Mouse (Mus musculus) stomach, postnatal 0 days (tissue): ENCODE data around the gene Zfp449. TPM values are rescaled to one million over a fixed set of nuclear protein-coding genes. Genes with fewer than 3 reads are reported as not detected.
"Not testable (repeated sequence)": the region's sequence is repeated elsewhere in the genome, so short reads cannot be mapped to it uniquely, and the experiment has no call there.

Experiments used
- ATAC-seq: fragments of 200-750 bp; cut with Nextera tagmentation; 2 replicates; pipeline ENCODE4 v1.8.0; 2017; ENCODE audit not compliant: low FRiP score, low TSS enrichment
- DNase-seq: peaks from one replicate; pipeline ENCODE4 v3.0.0-alpha.2; 2016; ENCODE audit warnings: low spot score
- H3K27ac ChIP-seq: fragments of 300-500 bp; sonication (generic); replicated peaks from 2 replicates; pipeline ENCODE4 v1.5.1; 2014; ENCODE audit warnings: mild to moderate bottlenecking, control low read depth
- H3K27me3 ChIP-seq: fragments of 300-500 bp; sonication (generic); 2 replicates; pipeline ENCODE4 v1.6.1; 2014; ENCODE audit warnings: low read length; ENCODE audit not compliant: control insufficient read depth, insufficient read depth
- H3K36me3 ChIP-seq: fragments of 300-500 bp; sonication (generic); 2 replicates; pipeline ENCODE4 v1.6.1; 2014; ENCODE audit warnings: low read length, mixed read lengths; ENCODE audit not compliant: control insufficient read depth, insufficient read depth
- H3K4me1 ChIP-seq: fragments of 300-500 bp; sonication (generic); replicated peaks from 2 replicates; pipeline ENCODE4 v1.6.1; 2014; ENCODE audit warnings: antibody characterized with exemption; ENCODE audit not compliant: control insufficient read depth, insufficient read depth
- H3K4me2 ChIP-seq: fragments of 300-500 bp; sonication (generic); replicated peaks from 2 replicates; pipeline ENCODE4 v1.6.1; 2014; ENCODE audit warnings: low read depth, mild to moderate bottlenecking, control low read depth, moderate library complexity
- H3K4me3 ChIP-seq: fragments of 300-500 bp; sonication (generic); 2 replicates; pipeline ENCODE4 v1.5.1; 2014; ENCODE audit warnings: low read depth, low read length, control low read depth
- H3K9ac ChIP-seq: fragments of 300-500 bp; sonication (generic); 2 replicates; pipeline ENCODE4 v1.6.1; 2014; ENCODE audit warnings: mild to moderate bottlenecking, low read length, control low read depth, mixed read lengths
- H3K9me3 ChIP-seq: fragments of 300-500 bp; sonication (generic); 2 replicates; pipeline ENCODE4 v1.6.1; 2016; ENCODE audit warnings: low read length; ENCODE audit not compliant: control insufficient read depth
- CTCF ChIP-seq: IDR thresholded peaks from 2 replicates; pipeline ENCODE4 v1.5.1; 2016; ENCODE audit warnings: antibody characterized with exemption, low read depth, mild to moderate bottlenecking, moderate library complexity
- EP300 ChIP-seq: optimal IDR thresholded peaks from 2 replicates; pipeline ENCODE3; 2016; ENCODE audit warnings: antibody characterized with exemption
- WGBS: fragments of 180-500 bp; shearing (Covaris S2); extraction: QIAGEN DNeasy Blood & Tissue Kit; methylation state at CpG from one replicate; pipeline ENCODE4 v1.1.7; 2014; 5-methylcytosine and 5-hydroxymethylcytosine counted together
- polyA plus RNA-seq: library from polyadenylated mRNA; unstranded; fragments of >200 nt; fragmentation: Nextera tagmentation; extraction: Ambion mirVana; gene quantifications from 2 replicates; pipeline ENCODE4 v1.2.1, GENCODE M21; 2015

The Zfp449 gene
- polyA plus RNA-seq, 1 experiment from 2014 or later = 2.1 TPM

DNA sequence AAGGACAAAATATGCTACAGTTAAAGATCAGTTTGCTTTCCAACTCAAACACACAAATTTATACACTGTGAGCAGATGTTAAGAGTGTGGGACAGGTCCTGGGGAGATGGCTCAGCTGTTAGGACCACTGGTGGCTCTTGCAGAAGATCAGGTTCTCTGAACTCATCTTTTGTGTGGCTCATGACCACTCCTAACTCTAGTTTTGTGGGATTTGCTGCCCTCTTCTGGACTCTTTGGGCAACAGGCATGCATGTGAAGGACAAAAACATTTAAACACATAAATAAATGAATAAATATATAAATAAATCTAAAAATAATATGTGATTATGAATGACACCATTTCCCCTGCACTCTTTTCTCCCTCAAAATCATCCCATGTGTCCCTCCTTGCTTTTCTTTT, 5.9 kb upstream of the Zfp449 start:
- Histone ChIP-seq H3K9ac (no peak overlapping the region), H3K4me1 (no peaks in the 10 kb centered on the region), H3K27me3 (no peaks in the 10 kb centered on the region), H3K4me3 (no peak overlapping the region), H3K4me2 (no peak overlapping the region), H3K36me3 (no peaks in the 10 kb centered on the region), H3K9me3 (no peaks in the 10 kb centered on the region), H3K27ac (no peak overlapping the region)
- ATAC-seq (no peak), DNase-seq (no peak)
- TF ChIP-seq EP300 (no peak), CTCF (peak; percentile 63)

DNA sequence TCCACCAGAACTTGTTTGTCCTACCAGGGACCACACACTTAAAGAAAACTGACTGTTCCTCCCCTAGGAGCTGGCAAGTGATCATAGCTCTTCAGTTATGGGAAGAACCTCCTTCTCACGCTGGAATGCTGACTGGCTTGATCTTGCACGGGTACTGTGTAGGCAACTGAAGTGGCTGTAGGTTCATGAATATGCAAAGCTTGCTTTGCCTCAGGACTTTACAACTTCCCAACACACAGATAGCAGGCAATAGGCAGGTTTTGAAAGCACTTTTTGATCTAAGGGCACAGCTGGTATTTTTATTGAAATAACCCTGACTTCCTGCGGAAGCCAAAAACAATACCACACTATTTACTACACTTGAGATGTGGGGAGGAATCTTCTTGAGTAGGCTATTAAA, 3.3 kb upstream of the Zfp449 start:
- H3K4me1 ChIP-seq = no peaks in the 10 kb centered on the region
- H3K9me3 ChIP-seq = no peaks in the 10 kb centered on the region
- no peak overlapping the region for H3K27ac ChIP-seq
- no peak overlapping the region for H3K4me2 ChIP-seq
- H3K4me3 ChIP-seq = no peak overlapping the region
- H3K27me3 ChIP-seq = no peaks in the 10 kb centered on the region
- ATAC-seq (no peak), DNase-seq (no peak)
- TF ChIP-seq EP300 = no peak
- no peak for TF ChIP-seq CTCF
- no peak overlapping the region for H3K9ac ChIP-seq
- WGBS = 82% methylated on average over 3 of the region's 3 CpGs
- no peaks in the 10 kb centered on the region for H3K36me3 ChIP-seq

DNA sequence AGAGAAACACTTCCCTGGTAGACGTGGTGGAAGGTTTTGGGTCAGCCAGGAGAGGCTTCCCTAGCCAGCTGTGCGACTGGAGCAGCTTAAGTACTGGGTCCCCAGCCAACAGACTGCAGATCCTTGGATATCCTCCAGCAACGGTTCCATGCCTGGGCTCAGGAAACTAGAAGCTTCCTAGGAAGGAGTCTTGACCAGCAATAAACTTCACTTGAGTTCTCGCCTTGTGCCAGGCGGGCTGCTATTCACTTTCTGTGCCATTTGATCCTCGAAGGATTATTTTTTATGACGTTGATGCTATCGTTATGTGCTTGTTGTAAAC, 693 bp downstream of the Zfp449 start:
- ATAC-seq = no peak
- Histone ChIP-seq H3K9me3 (no peaks in the 10 kb centered on the region), H3K36me3 (no peaks in the 10 kb centered on the region), H3K4me3 (peak overlapping the region; percentile 52), H3K27ac (no peak overlapping the region), H3K27me3 (no peaks in the 10 kb centered on the region), H3K9ac (no peak overlapping the region; the same call in 1 of the 2 replicates), H3K4me1 (no peaks in the 10 kb centered on the region), H3K4me2 (peak overlapping the region; percentile 44)
- TF ChIP-seq CTCF (no peak), EP300 (no peak)
- WGBS = 41% methylated on average over 8 of the region's 8 CpGs
- peak; percentile 13 for DNase-seq

DNA sequence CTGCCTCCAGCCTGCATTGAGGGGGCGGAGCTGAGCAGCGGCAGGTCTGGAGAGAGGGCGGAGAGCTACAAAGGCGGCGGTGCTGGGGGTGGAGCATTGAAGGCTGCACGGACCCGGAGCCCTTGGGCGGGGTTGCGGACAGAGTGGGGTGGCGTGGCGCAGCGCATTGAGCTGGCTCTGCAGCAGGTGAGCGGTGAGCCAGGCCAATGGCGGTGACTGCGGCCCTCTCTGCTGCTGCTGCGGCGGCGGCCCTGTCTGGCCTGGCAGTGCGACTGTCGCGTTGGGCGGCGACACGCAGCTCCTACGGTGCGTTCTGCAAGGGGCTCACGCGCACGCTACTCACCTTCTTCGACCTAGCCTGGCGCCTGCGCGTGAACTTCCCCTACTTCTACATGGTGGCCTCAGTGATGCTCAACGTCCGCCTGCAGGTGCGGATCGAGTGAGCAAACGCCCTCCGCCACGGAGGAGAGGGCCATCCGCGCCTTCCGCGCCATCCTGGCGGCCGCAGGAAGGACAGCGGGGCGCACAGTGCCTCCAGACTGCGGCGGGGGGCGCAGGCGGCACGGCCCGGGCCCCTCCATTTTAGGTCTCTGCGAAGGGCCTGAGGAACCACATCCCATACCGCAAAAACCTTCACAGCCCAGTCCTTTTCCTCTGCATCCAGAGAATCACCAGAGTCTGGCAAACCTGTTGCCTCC, 28.4 kb downstream of the Zfp449 start, which contains the start of gene Smim10l2a:
Gene Smim10l2a (plus strand): TSS at position 156 of the 698 bp plus-strand sequence.
- Histone ChIP-seq H3K4me2 (peak within 1 kb of the TSS; percentile 69), H3K4me3 (peak within 1 kb of the TSS; percentile 41)
- ATAC-seq = peak; percentile 92
- peak; percentile 80 for DNase-seq
- H3K36me3 ChIP-seq, H3K9me3 ChIP-seq, H3K27me3 ChIP-seq, H3K9ac ChIP-seq, H3K27ac ChIP-seq, H3K4me1 ChIP-seq: not testable (repeated sequence)
- 17% methylated on average over 27 of the region's 56 CpGs for WGBS

DNA sequence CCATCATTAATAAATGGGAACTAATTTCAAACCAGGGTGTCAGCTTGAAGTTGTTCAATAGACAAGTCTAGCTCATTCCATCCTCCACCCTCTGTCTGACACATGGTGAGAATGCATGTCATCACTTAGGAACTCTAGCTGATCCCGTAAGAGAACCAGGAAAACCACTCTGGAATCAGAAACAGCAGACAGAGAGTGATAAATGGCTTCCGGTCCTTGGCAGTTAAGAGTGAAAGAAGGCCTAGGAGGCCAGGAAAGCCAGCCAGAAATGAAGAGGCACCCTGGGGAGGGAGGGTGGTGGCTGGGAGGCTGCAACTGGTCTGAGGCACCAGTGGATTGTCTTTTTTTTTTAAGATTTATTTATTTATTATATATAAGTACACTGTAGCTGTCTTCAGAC, 34.7 kb downstream of the Zfp449 start:
- Histone ChIP-seq H3K36me3 (no peaks in the 10 kb centered on the region), H3K4me2 (no peak overlapping the region), H3K27me3 (no peaks in the 10 kb centered on the region), H3K9me3 (no peaks in the 10 kb centered on the region), H3K9ac (no peak overlapping the region), H3K4me1 (no peaks in the 10 kb centered on the region), H3K4me3 (no peak overlapping the region), H3K27ac (no peak overlapping the region)
- 69% methylated on average over 2 of the region's 2 CpGs for WGBS
- DNase-seq (no peak), ATAC-seq (no peak)
- TF ChIP-seq CTCF = no peak
- TF ChIP-seq EP300 = no peak

DNA sequence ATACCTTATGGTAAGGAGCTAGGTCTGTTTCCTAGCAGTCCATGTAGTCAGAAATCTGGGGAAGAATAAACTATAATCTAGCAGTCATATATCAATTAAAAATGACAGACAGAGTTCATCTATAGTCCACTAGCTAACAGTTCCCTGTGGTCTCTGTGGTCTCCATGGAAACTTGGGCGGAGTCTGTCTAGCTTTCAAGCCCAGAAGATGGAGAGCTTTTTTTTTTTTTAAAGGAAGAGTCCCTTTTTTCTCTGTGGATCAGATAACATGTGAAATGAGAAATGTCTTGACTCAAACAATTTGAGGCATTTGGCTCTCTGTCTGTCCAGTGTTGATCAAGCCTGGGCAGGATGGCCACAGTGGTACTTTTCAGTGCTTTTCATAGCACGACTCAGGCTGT, 37.9 kb downstream of the Zfp449 start:
- Histone ChIP-seq H3K4me3 (no peak overlapping the region), H3K9ac (no peak overlapping the region), H3K27me3 (no peaks in the 10 kb centered on the region), H3K36me3 (no peaks in the 10 kb centered on the region), H3K4me1 (no peaks in the 10 kb centered on the region), H3K9me3 (no peaks in the 10 kb centered on the region), H3K4me2 (no peak overlapping the region), H3K27ac (no peak overlapping the region)
- DNase-seq = no peak
- TF ChIP-seq CTCF (no peak), EP300 (no peak)
- ATAC-seq = no peak
- WGBS = 81% methylated on average over 2 of the region's 2 CpGs
